Mouse (Mus musculus) cerebellum, postnatal 4 days (tissue): ENCODE results near the gene Ptbp3.

Experiments used
- DNase-seq, 2 experiments: peaks; one replicate each; pipeline ENCODE4 v3.0.0; 2022; ENCODE audit warnings: low spot score in 2 of 2, mixed read lengths in 1 of 2

Ptbp3 gene

DNA sequence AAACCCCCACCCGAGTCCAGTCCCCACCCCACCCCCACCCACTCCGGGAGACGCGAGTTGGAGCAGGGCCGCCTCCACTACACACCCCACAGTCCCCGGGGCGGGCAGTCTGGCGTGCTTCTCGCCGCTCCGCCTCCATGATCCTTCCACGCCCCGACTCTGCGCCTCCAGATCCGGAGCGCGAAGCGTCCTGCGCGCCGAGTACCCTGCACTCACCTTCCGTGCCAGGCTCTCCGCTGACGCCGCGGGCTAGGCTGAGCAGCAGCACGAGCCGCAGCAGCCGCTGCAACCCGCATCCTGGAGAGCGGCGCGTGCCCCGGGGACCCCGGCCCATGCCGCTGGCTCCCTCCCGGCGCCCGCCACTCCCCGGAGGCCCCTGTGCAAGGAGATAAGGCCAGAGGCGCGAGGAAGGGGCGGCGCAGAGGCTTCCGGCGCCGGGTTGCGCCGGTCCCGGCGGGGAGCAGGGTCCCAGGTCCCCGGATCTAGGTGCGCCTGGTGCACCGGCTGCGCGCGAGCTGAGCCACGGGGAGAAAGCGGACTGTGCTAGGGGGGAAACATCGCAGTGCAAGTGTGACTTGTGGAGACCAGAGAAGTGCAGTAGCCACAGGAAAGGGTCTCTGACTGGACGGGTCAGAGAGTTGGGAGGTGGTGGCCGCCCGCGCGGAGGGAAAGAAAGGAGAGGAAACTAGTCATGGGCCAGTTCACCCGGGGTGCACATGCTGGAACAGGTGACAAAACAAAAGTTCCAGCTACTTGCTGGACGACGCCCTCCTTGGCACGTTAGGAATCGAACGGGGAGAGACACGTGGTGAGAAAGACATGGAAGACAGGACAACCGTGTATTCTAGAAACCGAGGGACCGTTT lies 110.9 kb downstream of the Ptbp3 start, which contains the start of gene Susd1:
Susd1 (minus strand) TSS at position 644 of the 865 bp plus-strand sequence.
- peak in 1 of 2 experiments; percentile 26 for DNase-seq

- no peak for DNase-seq
Observed at GRCm38 (mm10) chr4:59435951-59436350, 113.2 kb downstream of the Ptbp3 start.

DNA sequence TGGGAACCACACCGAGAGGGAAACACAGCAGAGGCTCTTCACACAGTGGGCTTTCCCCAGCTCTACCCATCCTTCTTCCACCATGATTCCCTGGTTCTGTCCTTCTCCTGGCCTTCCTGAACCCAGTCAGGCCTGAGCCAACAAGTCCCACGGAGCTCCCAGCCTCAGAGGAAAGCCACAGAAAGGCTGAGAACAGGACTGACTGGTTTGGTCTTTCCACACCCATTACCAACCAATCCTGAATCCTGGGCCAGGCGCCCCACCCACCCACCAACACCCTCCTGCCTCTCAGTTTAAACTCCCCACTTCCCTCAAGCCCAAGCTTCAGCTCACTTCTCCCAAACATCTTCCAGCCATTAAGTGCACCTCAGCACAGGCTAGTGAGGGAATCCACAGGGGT lies 115.1 kb downstream of the Ptbp3 start:
- no peak for DNase-seq

GRCm38 (mm10) chr4:59429128-59429527 lies 120.0 kb downstream of the Ptbp3 start:
- no peak for DNase-seq

DNA sequence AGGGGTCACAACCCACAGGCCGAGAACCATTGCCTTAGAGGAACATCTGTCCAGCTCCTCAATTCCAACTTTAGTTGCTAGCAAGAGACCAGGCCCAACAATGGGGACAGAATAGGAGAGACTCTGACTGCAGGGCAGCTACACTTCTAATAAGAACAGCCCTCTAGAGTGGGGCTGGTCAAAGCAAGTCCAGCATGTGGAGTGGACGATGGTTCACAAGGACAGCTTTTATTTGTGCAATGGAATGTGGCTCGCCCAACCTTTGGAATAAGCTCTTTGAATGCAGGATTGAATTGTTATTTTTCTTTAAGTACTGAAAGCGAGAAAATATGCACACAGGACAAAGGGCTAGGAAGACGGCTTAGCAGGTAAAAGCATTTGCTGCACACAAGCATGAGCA lies 122.7 kb downstream of the Ptbp3 start:
- no peak for DNase-seq

- no peak for DNase-seq
Observed at GRCm38 (mm10) chr4:59422808-59423207, 126.4 kb downstream of the Ptbp3 start.

DNA sequence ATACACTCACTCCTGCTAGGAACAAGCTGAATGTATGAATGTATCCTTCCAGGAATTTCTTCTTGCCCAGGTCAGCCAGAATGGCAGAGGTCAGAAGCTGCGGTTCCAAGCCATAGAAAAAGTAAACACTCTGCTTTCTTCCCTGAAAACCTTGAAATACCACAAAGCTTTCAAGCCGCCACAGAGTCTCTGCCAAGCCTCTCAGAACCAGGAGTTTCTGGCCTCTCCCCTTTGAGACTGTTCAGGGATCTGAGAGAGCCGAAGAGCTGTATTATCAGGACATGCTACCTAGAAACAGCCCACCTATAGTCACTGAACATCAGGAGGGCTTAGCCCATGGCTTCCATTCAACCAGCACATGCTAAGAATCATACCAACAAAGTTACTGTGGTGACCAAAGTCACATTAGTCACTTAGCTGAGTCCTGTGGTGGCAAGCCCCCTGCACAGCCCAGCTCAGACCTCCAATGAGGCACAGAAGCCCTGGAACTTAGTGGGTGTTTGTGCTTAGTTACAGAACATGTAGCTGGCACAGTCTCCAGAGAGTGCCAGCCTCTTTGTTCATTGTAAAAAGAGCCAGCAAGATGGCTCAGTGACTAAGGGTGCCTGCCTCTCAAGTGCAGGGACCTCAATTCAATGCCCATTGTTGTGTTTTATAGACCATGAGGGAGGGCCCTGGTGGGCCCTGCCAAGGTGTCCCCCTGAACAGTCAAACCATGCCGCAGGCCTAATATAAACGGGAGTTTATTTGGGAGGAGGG lies 127.0 kb downstream of the Ptbp3 start:
- no peak for DNase-seq
